Mouse (Mus musculus) lung, embryonic 16.5 days (tissue): ENCODE measurements at regions not wholly inside any gene's neighbourhood (a gene's known extent, or its start where the extent isn't known, plus 50 kb on each side); places are given as distances from the start of the nearest gene placed in this dataset.
A peak's percentile ranks its signal among the peaks of the same experiment; 100 is the strongest.

Experiments used
- ATAC-seq: fragments of 200-750 bp; cut with Nextera tagmentation; 2 replicates; pipeline ENCODE4 v1.8.0; 2017; ENCODE audit warnings: low read depth, mild to moderate bottlenecking, moderate library complexity
- H3K27ac ChIP-seq: fragments of 300-500 bp; sonication (generic); 2 replicates; pipeline ENCODE4 v1.5.1; 2014; ENCODE audit warnings: mild to moderate bottlenecking, control low read depth, low read length
- H3K27me3 ChIP-seq: fragments of 300-500 bp; sonication (generic); 2 replicates; pipeline ENCODE4 v1.6.1; 2014; ENCODE audit warnings: low read depth, low read length, mixed read lengths; ENCODE audit not compliant: control insufficient read depth, insufficient read depth
- H3K36me3 ChIP-seq: fragments of 300-500 bp; sonication (generic); 2 replicates; pipeline ENCODE4 v1.6.1; 2014; ENCODE audit warnings: low read length; ENCODE audit not compliant: control insufficient read depth, insufficient read depth
- H3K4me1 ChIP-seq: fragments of 300-500 bp; sonication (generic); replicated peaks from 2 replicates; pipeline ENCODE4 v1.6.1; 2014; ENCODE audit warnings: low read length, mixed read lengths; ENCODE audit not compliant: control insufficient read depth, insufficient read depth
- H3K4me2 ChIP-seq: fragments of 300-500 bp; sonication (generic); 2 replicates; pipeline ENCODE4 v1.6.1; 2014; ENCODE audit warnings: low read depth, low read length, control low read depth
- H3K4me3 ChIP-seq: fragments of 300-500 bp; sonication (generic); 2 replicates; pipeline ENCODE4 v1.5.1; 2014; ENCODE audit warnings: mild to moderate bottlenecking, low read length, control low read depth
- H3K9ac ChIP-seq: fragments of 300-500 bp; sonication (generic); 2 replicates; pipeline ENCODE4 v1.6.1; 2014; ENCODE audit warnings: low read length, control low read depth
- H3K9me3 ChIP-seq: fragments of 300-500 bp; sonication (generic); 2 replicates; pipeline ENCODE4 v1.6.1; 2016; ENCODE audit warnings: low read length; ENCODE audit not compliant: control insufficient read depth
- WGBS: fragments of 180-500 bp; shearing (Covaris S2); extraction: QIAGEN DNeasy Blood & Tissue Kit; methylation state at CpG from one replicate; pipeline ENCODE4 v1.1.7; 2014; 5-methylcytosine and 5-hydroxymethylcytosine counted together

- H3K9ac ChIP-seq, result no peak overlapping the region
- no peaks in the 10 kb centered on the region for H3K36me3 ChIP-seq
- no peaks in the 10 kb centered on the region for H3K27me3 ChIP-seq
- no peak for ATAC-seq
- 73% methylated on average over 3 of the region's 3 CpGs for WGBS
- H3K4me1 ChIP-seq, result peaks cover 13% of the 10 kb centered on the region
- no peak overlapping the region for H3K4me2 ChIP-seq
- H3K4me3 ChIP-seq, result no peak overlapping the region
- H3K9me3 ChIP-seq, result no peaks in the 10 kb centered on the region
- no peak overlapping the region for H3K27ac ChIP-seq
Observed at GRCm38 (mm10) chr6:84383718-84384117, 210.0 kb downstream of the Cyp26b1 start.

GRCm38 (mm10) chr6:84383141-84383540 lies 210.6 kb downstream of the Cyp26b1 start:
- Histone ChIP-seq H3K36me3 (no peaks in the 10 kb centered on the region), H3K4me2 (no peak overlapping the region), H3K27me3 (no peaks in the 10 kb centered on the region), H3K4me1 (peaks cover 13% of the 10 kb centered on the region), H3K4me3 (no peak overlapping the region), H3K9ac (no peak overlapping the region), H3K27ac (no peak overlapping the region), H3K9me3 (no peaks in the 10 kb centered on the region)
- 73% methylated on average over 3 of the region's 3 CpGs for WGBS
- ATAC-seq, result no peak

DNA sequence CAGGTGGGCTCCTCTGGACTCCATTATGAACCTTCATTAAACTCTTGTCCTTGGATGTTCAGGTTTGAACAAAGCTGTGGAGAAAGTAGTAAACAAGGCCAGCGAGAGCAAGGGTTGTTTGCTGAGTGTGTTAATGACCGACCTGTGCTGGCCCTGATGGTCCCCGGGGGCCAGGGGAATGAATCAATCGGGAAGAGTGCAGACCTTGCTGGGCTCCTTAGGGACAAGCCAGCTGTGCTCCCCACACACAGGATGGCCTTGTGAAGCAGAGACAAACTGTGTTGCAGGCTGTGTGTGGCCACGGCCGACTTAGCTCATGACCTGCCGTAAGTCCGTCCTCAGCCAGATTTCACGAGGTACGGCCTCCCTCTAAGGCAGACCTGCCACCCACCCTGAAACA lies 212.1 kb downstream of the Cyp26b1 start:
- H3K4me2 ChIP-seq, result no peak overlapping the region
- 77% methylated on average over 10 of the region's 10 CpGs for WGBS
- no peaks in the 10 kb centered on the region for H3K9me3 ChIP-seq
- H3K27ac ChIP-seq, result no peak overlapping the region
- ATAC-seq, result no peak
- H3K9ac ChIP-seq, result no peak overlapping the region
- no peaks in the 10 kb centered on the region for H3K27me3 ChIP-seq
- H3K36me3 ChIP-seq, result no peaks in the 10 kb centered on the region
- no peak overlapping the region for H3K4me3 ChIP-seq
- peaks cover 13% of the 10 kb centered on the region for H3K4me1 ChIP-seq

- no peaks in the 10 kb centered on the region for H3K9me3 ChIP-seq
- H3K4me3 ChIP-seq, result no peak overlapping the region
- H3K4me1 ChIP-seq, result no peaks in the 10 kb centered on the region
- no peak overlapping the region for H3K4me2 ChIP-seq
- no peak overlapping the region for H3K27ac ChIP-seq
- no peak for ATAC-seq
- 64% methylated on average over 11 of the region's 11 CpGs for WGBS
- H3K9ac ChIP-seq, result no peak overlapping the region
- H3K27me3 ChIP-seq, result no peaks in the 10 kb centered on the region; the same call in 1 of the 2 replicates
- H3K36me3 ChIP-seq, result no peaks in the 10 kb centered on the region
Observed at GRCm38 (mm10) chr6:84376666-84377065, 217.0 kb downstream of the Cyp26b1 start.

DNA sequence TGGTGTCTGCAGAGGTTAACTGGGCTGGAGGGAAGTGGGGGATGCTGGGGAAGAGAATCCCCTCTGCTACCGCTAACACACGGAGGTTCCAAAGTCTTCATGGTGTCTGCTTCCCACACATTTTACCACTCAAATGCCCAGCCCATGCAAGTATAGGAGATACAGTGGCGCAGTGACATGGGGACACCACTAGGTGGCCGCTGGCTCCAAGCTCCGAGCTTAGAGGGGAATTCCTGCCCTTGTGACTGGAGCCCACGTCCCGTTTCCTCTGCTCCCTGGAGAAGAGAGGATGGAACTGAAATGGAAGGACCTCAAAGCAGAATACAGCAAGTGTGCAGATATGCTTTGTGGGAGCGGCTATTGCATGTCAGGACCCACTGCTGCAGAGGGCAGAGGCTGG lies 218.2 kb downstream of the Cyp26b1 start:
- 11% methylated on average over 8 of the region's 8 CpGs for WGBS
- H3K27ac ChIP-seq, result no peak overlapping the region
- H3K4me1 ChIP-seq, result no peaks in the 10 kb centered on the region
- H3K36me3 ChIP-seq, result no peaks in the 10 kb centered on the region
- no peak overlapping the region for H3K9ac ChIP-seq
- H3K4me2 ChIP-seq, result no peak overlapping the region
- H3K27me3 ChIP-seq, result no peaks in the 10 kb centered on the region; the same call in 1 of the 2 replicates
- H3K9me3 ChIP-seq, result no peaks in the 10 kb centered on the region
- no peak overlapping the region for H3K4me3 ChIP-seq
- peak; percentile 23; the same call in 1 of the 2 replicates for ATAC-seq

- Histone ChIP-seq H3K9me3 (no peaks in the 10 kb centered on the region), H3K27ac (no peak overlapping the region), H3K9ac (no peak overlapping the region), H3K4me2 (no peak overlapping the region), H3K4me3 (no peak overlapping the region), H3K4me1 (no peaks in the 10 kb centered on the region), H3K27me3 (no peaks in the 10 kb centered on the region), H3K36me3 (no peaks in the 10 kb centered on the region)
- 30% methylated on average over 6 of the region's 6 CpGs for WGBS
- ATAC-seq, result no peak
Observed at GRCm38 (mm10) chr6:84366365-84366764, 227.3 kb downstream of the Cyp26b1 start.

DNA sequence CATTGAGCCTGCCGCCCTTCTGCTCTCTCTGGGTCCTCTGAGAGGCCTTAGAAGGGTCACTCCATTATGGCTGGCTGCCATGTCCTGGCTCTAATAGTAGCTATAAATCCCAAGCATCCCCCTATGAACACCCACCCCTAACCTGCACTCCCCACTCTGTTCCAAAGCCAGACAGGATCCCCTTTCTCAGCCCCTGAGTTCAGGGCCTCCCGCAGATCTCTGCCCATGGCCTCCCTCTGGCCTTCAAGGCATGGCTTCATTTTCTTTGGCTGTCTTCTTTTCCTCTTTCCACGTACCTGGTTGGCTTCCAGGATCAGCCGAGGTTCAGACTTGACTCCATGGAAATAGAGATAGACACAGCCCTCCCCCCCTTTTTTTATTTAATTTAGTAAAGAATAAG lies 227.8 kb downstream of the Cyp26b1 start:
- no peaks in the 10 kb centered on the region for H3K36me3 ChIP-seq
- no peak overlapping the region for H3K9ac ChIP-seq
- no peak overlapping the region for H3K27ac ChIP-seq
- no peak overlapping the region for H3K4me3 ChIP-seq
- no peak overlapping the region for H3K4me2 ChIP-seq
- no peaks in the 10 kb centered on the region for H3K27me3 ChIP-seq
- no peak for ATAC-seq
- no peaks in the 10 kb centered on the region for H3K9me3 ChIP-seq
- 70% methylated on average over 4 of the region's 4 CpGs for WGBS
- no peaks in the 10 kb centered on the region for H3K4me1 ChIP-seq

GRCm38 (mm10) chr6:84364964-84365363 lies 228.7 kb downstream of the Cyp26b1 start:
- no peak overlapping the region for H3K4me3 ChIP-seq
- no peak for ATAC-seq
- 11% methylated on average over 2 of the region's 2 CpGs for WGBS
- H3K36me3 ChIP-seq, result no peaks in the 10 kb centered on the region
- H3K4me1 ChIP-seq, result no peaks in the 10 kb centered on the region
- H3K4me2 ChIP-seq, result no peak overlapping the region
- no peak overlapping the region for H3K27ac ChIP-seq
- H3K9me3 ChIP-seq, result no peaks in the 10 kb centered on the region
- no peaks in the 10 kb centered on the region for H3K27me3 ChIP-seq
- no peak overlapping the region for H3K9ac ChIP-seq

DNA sequence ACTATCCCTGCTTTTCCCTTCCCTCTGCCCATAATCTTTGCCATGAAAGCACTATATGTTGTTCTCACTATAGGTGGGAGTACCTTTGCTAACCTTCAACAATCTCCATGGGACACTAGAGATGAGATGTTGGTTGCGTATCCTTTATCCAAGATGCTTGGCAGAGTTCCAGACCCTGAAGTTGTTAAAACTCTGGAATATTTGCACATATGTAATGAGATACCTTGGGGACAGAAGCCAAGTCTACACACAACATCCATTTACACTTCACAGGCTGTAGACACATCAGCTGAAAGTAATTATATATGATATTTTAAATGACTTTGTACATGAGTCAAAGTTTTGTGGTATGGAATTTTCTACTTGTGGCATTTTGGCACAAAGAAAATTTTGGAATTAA lies 231.4 kb downstream of the Cyp26b1 start:
- WGBS, result 72% methylated on average over 1 of the region's 1 CpGs
- H3K27ac ChIP-seq, result no peak overlapping the region
- no peaks in the 10 kb centered on the region for H3K9me3 ChIP-seq
- no peaks in the 10 kb centered on the region for H3K27me3 ChIP-seq
- no peaks in the 10 kb centered on the region for H3K36me3 ChIP-seq
- no peak overlapping the region for H3K4me3 ChIP-seq
- no peak for ATAC-seq
- H3K4me1 ChIP-seq, result no peaks in the 10 kb centered on the region
- no peak overlapping the region for H3K9ac ChIP-seq
- no peak overlapping the region for H3K4me2 ChIP-seq

GRCm38 (mm10) chr6:84357911-84358310 lies 235.8 kb downstream of the Cyp26b1 start:
- no peaks in the 10 kb centered on the region for H3K36me3 ChIP-seq
- no peak for ATAC-seq
- no peak overlapping the region for H3K4me3 ChIP-seq
- H3K27me3 ChIP-seq, result no peaks in the 10 kb centered on the region
- no peak overlapping the region for H3K4me2 ChIP-seq
- no peak overlapping the region for H3K9ac ChIP-seq
- no peak overlapping the region for H3K27ac ChIP-seq
- WGBS, result 64% methylated on average over 10 of the region's 10 CpGs
- no peaks in the 10 kb centered on the region for H3K4me1 ChIP-seq
- no peaks in the 10 kb centered on the region for H3K9me3 ChIP-seq
